Mouse (Mus musculus): ENCODE measurements around the gene Setd7.

Setd7 gene

GRCm38 (mm10) chr3:51555583-51555982 is 5.1 kb downstream of the Setd7 start:
- DNase-seq = no peak

GRCm38 (mm10) chr3:51554836-51555235 is 5.8 kb downstream of the Setd7 start:
- no peak for DNase-seq

GRCm38 (mm10) chr3:51554067-51554466 is 6.6 kb downstream of the Setd7 start:
- no peak for DNase-seq

GRCm38 (mm10) chr3:51553497-51553875 is 7.2 kb downstream of the Setd7 start:
- DNase-seq = peak; percentile 67

GRCm38 (mm10) chr3:51552841-51553496 is 7.7 kb downstream of the Setd7 start:
- DNase-seq = peak; percentile 50

GRCm38 (mm10) chr3:51552197-51552596 is 8.5 kb downstream of the Setd7 start:
- no peak for DNase-seq

- DNase-seq = no peak
These were observed 11.6 kb downstream of the Setd7 start for GRCm38 (mm10) chr3:51548987-51549579.

- DNase-seq = no peak
These were observed 13.1 kb downstream of the Setd7 start for GRCm38 (mm10) chr3:51547577-51547976.

- DNase-seq = no peak
These were observed 16.1 kb downstream of the Setd7 start for GRCm38 (mm10) chr3:51544442-51545128.

GRCm38 (mm10) chr3:51540659-51541058 is 20.0 kb downstream of the Setd7 start:
- no peak for DNase-seq

GRCm38 (mm10) chr3:51539567-51540408 is 20.9 kb downstream of the Setd7 start:
- DNase-seq = peak; percentile 86

- no peak for DNase-seq
These were observed 26.7 kb downstream of the Setd7 start for GRCm38 (mm10) chr3:51534013-51534412.

GRCm38 (mm10) chr3:51533573-51533972 is 27.1 kb downstream of the Setd7 start:
- DNase-seq = no peak

- DNase-seq = peak; percentile 25
These were observed 28.4 kb downstream of the Setd7 start for GRCm38 (mm10) chr3:51532282-51532620.

GRCm38 (mm10) chr3:51531473-51532281 is 29.0 kb downstream of the Setd7 start:
- peak; percentile 75 for DNase-seq

GRCm38 (mm10) chr3:51526891-51527290 is 33.8 kb downstream of the Setd7 start:
- DNase-seq = no peak

GRCm38 (mm10) chr3:51525186-51525785 is 35.4 kb downstream of the Setd7 start:
- no peak for DNase-seq

GRCm38 (mm10) chr3:51521262-51521661 is 39.4 kb downstream of the Setd7 start:
- no peak for DNase-seq

- DNase-seq = no peak
These were observed 41.9 kb downstream of the Setd7 start for GRCm38 (mm10) chr3:51518763-51519121.

GRCm38 (mm10) chr3:51517878-51518762 is 42.6 kb downstream of the Setd7 start:
- DNase-seq = peak; percentile 45

GRCm38 (mm10) chr3:51517467-51517866 is 43.2 kb downstream of the Setd7 start:
- no peak for DNase-seq
